Mouse (Mus musculus) liver, embryonic 16.5 days (tissue): ENCODE data around the gene Nup214. TPM values are rescaled to one million over a fixed set of nuclear protein-coding genes. Genes with fewer than 3 reads are reported as not detected.

Experiments
- ATAC-seq: fragments of 200-750 bp; cut with Nextera tagmentation; 2 replicates; pipeline ENCODE4 v1.8.0; 2017; ENCODE audit warnings: low read depth, mild to moderate bottlenecking, moderate number of reproducible peaks, moderate library complexity
- H3K27ac ChIP-seq: fragments of 300-500 bp; sonication (generic); 2 replicates; pipeline ENCODE4 v1.5.1; 2014; ENCODE audit warnings: mild to moderate bottlenecking, low read length
- H3K27me3 ChIP-seq: fragments of 300-500 bp; sonication (generic); 2 replicates; pipeline ENCODE4 v1.6.1; 2014; ENCODE audit warnings: low read depth, low read length, mixed read lengths; ENCODE audit not compliant: control insufficient read depth, insufficient read depth
- H3K36me3 ChIP-seq: fragments of 300-500 bp; sonication (generic); 2 replicates; pipeline ENCODE4 v1.6.1; 2014; ENCODE audit warnings: mild to moderate bottlenecking; ENCODE audit not compliant: control insufficient read depth, insufficient read depth
- H3K4me1 ChIP-seq: fragments of 300-500 bp; sonication (generic); 2 replicates; pipeline ENCODE4 v1.6.1; 2014; ENCODE audit warnings: low read depth, low read length, mixed read lengths; ENCODE audit not compliant: control insufficient read depth
- H3K4me2 ChIP-seq: fragments of 300-500 bp; sonication (generic); 2 replicates; pipeline ENCODE4 v1.6.1; 2014; ENCODE audit warnings: low read depth, low read length, mixed read lengths
- H3K4me3 ChIP-seq: fragments of 300-500 bp; sonication (generic); 2 replicates; pipeline ENCODE4 v1.5.1; 2014; ENCODE audit warnings: low read depth, mild to moderate bottlenecking, low read length
- H3K9ac ChIP-seq: fragments of 300-500 bp; sonication (generic); 2 replicates; pipeline ENCODE4 v1.6.1; 2014; ENCODE audit warnings: low read depth, low read length
- H3K9me3 ChIP-seq: fragments of 300-500 bp; sonication (generic); replicated peaks from 2 replicates; pipeline ENCODE4 v1.6.1; 2016; ENCODE audit warnings: low read length; ENCODE audit not compliant: control insufficient read depth
- WGBS: fragments of 180-500 bp; shearing (Covaris S2); extraction: QIAGEN DNeasy Blood & Tissue Kit; methylation state at CpG from one replicate; pipeline ENCODE4 v1.1.7; 2014; ENCODE audit not compliant: insufficient replicate concordance; 5-methylcytosine and 5-hydroxymethylcytosine counted together
- polyA plus RNA-seq: library from polyadenylated mRNA; unstranded; fragments of >200 nt; fragmentation: Nextera tagmentation; extraction: Ambion mirVana; gene quantifications from 2 replicates; pipeline ENCODE4 v1.2.1, GENCODE M21; 2015

The Nup214 gene
- polyA plus RNA-seq, result 33.8 and 34.4 TPM in 2 replicates

DNA sequence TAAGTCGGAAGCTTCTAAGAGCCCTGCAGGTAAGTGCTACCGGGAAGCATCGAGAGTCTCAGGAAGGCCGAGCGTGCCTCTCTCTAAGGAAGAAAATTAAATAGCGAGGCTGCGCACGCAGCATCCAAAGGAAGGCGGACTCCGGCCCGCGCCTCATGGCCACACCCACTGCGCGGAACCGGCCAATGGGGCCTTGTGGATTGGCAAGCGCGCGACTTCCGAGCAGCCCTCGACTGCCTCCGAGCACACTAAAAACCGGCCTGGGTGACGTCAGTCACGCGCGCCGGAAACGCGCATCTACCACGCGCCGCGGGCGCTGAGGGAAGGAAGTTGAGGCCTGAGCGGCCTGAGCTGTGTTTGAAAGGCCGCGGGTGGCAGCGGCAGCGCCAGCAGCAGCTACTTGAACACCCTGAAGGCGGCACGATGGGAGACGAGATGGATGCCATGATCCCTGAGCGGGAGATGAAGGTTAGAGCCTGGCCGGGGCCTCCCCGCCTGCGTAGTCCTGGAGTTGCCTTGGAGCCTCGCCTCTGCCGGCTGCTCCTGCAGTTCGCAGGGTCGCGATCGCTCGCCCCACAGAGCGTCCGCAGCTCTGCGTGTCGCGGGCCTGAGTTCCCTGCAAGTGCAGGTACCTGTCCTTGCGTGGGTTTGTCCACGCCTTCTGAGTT, at the start of gene Nup214:
Nup214 (plus strand) TSS at position 296 of the 668 bp plus-strand sequence.
- ATAC-seq, result peak; percentile 100
- peaks cover 15% of the 10 kb centered on the region for H3K4me1 ChIP-seq
- H3K27me3 ChIP-seq, result no peaks in the 10 kb centered on the region
- peak within 1 kb of the TSS; percentile 55; the same call in 1 of the 2 replicates for H3K27ac ChIP-seq
- peak within 1 kb of the TSS; percentile 93 for H3K4me3 ChIP-seq
- peak within 1 kb of the TSS; percentile 88 for H3K9ac ChIP-seq
- peaks cover 7% of the 10 kb centered on the region for H3K36me3 ChIP-seq
- peak within 1 kb of the TSS; percentile 96 for H3K4me2 ChIP-seq
- WGBS, result under 1% methylated on average over 60 of the region's 60 CpGs
- H3K9me3 ChIP-seq, result no peaks in the 10 kb centered on the region

GRCm38 (mm10) chr2:31924811-31925210, 49.4 kb upstream of the Nup214 start:
- no peak overlapping the region for H3K27ac ChIP-seq
- 22% methylated on average over 9 of the region's 9 CpGs for WGBS
- ATAC-seq, result no peak

DNA sequence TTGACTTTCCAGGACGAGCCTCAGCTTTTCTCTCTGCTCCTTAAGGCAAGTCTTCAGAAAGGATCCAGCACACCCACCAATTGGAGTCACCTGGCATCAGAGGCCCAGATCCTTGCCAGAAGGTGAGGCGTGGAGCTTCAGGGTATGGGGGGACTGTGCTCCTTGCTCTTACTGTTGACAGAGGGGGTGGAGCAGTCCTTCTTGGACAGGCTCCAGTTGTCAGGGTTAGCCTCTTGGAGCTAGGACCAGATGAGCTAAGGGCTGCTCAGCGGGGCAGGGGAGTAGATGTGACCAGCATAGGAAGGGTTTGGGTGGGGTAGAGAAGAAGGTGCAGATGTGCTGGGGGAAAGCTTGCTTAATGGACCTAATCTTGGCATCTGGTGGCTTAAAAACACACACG, 48.3 kb upstream of the Nup214 start:
- Histone ChIP-seq H3K4me1 (no peaks in the 10 kb centered on the region), H3K9me3 (no peaks in the 10 kb centered on the region), H3K4me3 (no peak overlapping the region), H3K9ac (no peak overlapping the region), H3K36me3 (no peaks in the 10 kb centered on the region), H3K27ac (no peak overlapping the region), H3K4me2 (no peak overlapping the region), H3K27me3 (no peaks in the 10 kb centered on the region; the same call in 1 of the 2 replicates)
- 41% methylated on average over 4 of the region's 4 CpGs for WGBS
- no peak for ATAC-seq

More at GRCm38 (mm10) chr2:31924811-31925210, 49.4 kb upstream of the Nup214 start:
- Histone ChIP-seq H3K4me3 (no peak overlapping the region), H3K4me1 (no peaks in the 10 kb centered on the region), H3K9ac (no peak overlapping the region), H3K27me3 (no peaks in the 10 kb centered on the region; the same call in 1 of the 2 replicates), H3K36me3 (no peaks in the 10 kb centered on the region), H3K9me3 (no peaks in the 10 kb centered on the region), H3K4me2 (no peak overlapping the region)

GRCm38 (mm10) chr2:31929664-31930063, 44.6 kb upstream of the Nup214 start:
- H3K4me1 ChIP-seq, result no peaks in the 10 kb centered on the region
- no peak overlapping the region for H3K4me3 ChIP-seq
- H3K27me3 ChIP-seq, result no peaks in the 10 kb centered on the region
- no peaks in the 10 kb centered on the region for H3K9me3 ChIP-seq
- ATAC-seq, result no peak
- WGBS, result 36% methylated on average over 3 of the region's 3 CpGs
- no peak overlapping the region for H3K9ac ChIP-seq
- H3K36me3 ChIP-seq, result no peaks in the 10 kb centered on the region
- H3K27ac ChIP-seq, result no peak overlapping the region
- no peak overlapping the region for H3K4me2 ChIP-seq

DNA sequence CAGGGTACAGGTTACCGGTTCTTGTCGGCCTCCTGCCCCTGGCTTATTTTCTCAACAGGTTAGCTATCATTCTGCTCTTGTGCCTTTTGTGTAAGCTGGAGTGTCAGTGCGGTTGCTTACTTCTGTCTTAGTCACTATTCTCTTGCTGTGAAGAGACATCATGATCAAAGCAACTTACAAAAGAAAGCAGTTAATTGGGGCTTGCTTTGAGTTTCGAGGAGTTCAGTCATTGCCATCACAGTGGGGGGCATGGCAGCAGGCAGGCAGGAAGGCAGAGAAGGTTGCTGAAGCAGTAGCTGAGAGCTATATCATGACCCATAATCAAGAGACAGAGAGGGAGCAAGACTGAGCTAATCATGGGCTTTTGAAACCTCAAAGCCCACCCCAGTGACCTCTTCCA, 39.7 kb upstream of the Nup214 start:
- ATAC-seq, result no peak
- WGBS, result 60% methylated on average over 4 of the region's 4 CpGs
- no peak overlapping the region for H3K9ac ChIP-seq

GRCm38 (mm10) chr2:31935054-31935453, 39.2 kb upstream of the Nup214 start:
- Histone ChIP-seq H3K27ac (no peak overlapping the region), H3K4me2 (no peak overlapping the region), H3K4me3 (no peak overlapping the region), H3K36me3 (no peaks in the 10 kb centered on the region), H3K27me3 (no peaks in the 10 kb centered on the region), H3K4me1 (no peaks in the 10 kb centered on the region), H3K9ac (no peak overlapping the region), H3K9me3 (no peaks in the 10 kb centered on the region)
- 31% methylated on average over 4 of the region's 4 CpGs for WGBS
- ATAC-seq, result no peak

More for the DNA sequence above, 39.7 kb upstream of the Nup214 start:
- no peaks in the 10 kb centered on the region for H3K27me3 ChIP-seq
- H3K9me3 ChIP-seq, result no peaks in the 10 kb centered on the region
- no peak overlapping the region for H3K27ac ChIP-seq
- H3K4me1 ChIP-seq, result no peaks in the 10 kb centered on the region
- H3K4me3 ChIP-seq, result no peak overlapping the region
- no peak overlapping the region for H3K4me2 ChIP-seq
- H3K36me3 ChIP-seq, result no peaks in the 10 kb centered on the region

- H3K4me2 ChIP-seq, result no peak overlapping the region
- H3K4me3 ChIP-seq, result no peak overlapping the region
- no peaks in the 10 kb centered on the region for H3K36me3 ChIP-seq
- no peak overlapping the region for H3K9ac ChIP-seq
- H3K27me3 ChIP-seq, result no peaks in the 10 kb centered on the region
- ATAC-seq, result no peak
- no peaks in the 10 kb centered on the region for H3K4me1 ChIP-seq
- WGBS, result 74% methylated on average over 1 of the region's 1 CpGs
- no peaks in the 10 kb centered on the region for H3K9me3 ChIP-seq
- H3K27ac ChIP-seq, result no peak overlapping the region
These were observed 35.9 kb upstream of the Nup214 start for GRCm38 (mm10) chr2:31938298-31938697.

- Histone ChIP-seq H3K4me1 (no peaks in the 10 kb centered on the region), H3K4me2 (no peak overlapping the region), H3K9ac (no peak overlapping the region), H3K9me3 (no peaks in the 10 kb centered on the region), H3K27ac (no peak overlapping the region), H3K4me3 (no peak overlapping the region), H3K27me3 (no peaks in the 10 kb centered on the region; the same call in 1 of the 2 replicates), H3K36me3 (no peaks in the 10 kb centered on the region)
- no peak for ATAC-seq
- WGBS, result 33% methylated on average over 4 of the region's 4 CpGs
These were observed 31.2 kb upstream of the Nup214 start for GRCm38 (mm10) chr2:31943011-31943410.

- no peaks in the 10 kb centered on the region for H3K36me3 ChIP-seq
- H3K27ac ChIP-seq, result no peak overlapping the region
- H3K4me2 ChIP-seq, result no peak overlapping the region
- peaks cover 24% of the 10 kb centered on the region for H3K27me3 ChIP-seq
- WGBS, result 35% methylated on average over 2 of the region's 2 CpGs
- H3K4me1 ChIP-seq, result no peaks in the 10 kb centered on the region
- H3K4me3 ChIP-seq, result no peak overlapping the region
- no peaks in the 10 kb centered on the region for H3K9me3 ChIP-seq
- ATAC-seq, result no peak
- no peak overlapping the region for H3K9ac ChIP-seq
These were observed 28.7 kb upstream of the Nup214 start for GRCm38 (mm10) chr2:31945580-31945979.
